Mouse (Mus musculus): ENCODE measurements around the gene Dnajb5. TPM values are rescaled to one million over a fixed set of nuclear protein-coding genes. Genes with fewer than 3 reads are reported as not detected.

Gene Dnajb5
- polyA plus RNA-seq, 1 experiment, result 8.1 TPM

- H3K36me3 ChIP-seq (ENCODE audit: control insufficient read depth, insufficient read depth, low read length), result no peaks in the 10 kb centered on the region
- TF ChIP-seq POLR2A (IDR thresholded peaks at IDR 0.05; ENCODE audit: low read depth, low read length) (no peak), CTCF (conservative IDR thresholded peaks at IDR 0.05; ENCODE audit: insufficient read depth, insufficient read length, low read depth, low read length) (no peak)
- H3K27me3 ChIP-seq (replicated peaks; ENCODE audit: control insufficient read depth, insufficient read depth, low read length), result no peaks in the 10 kb centered on the region
- H3K4me1 ChIP-seq (ENCODE audit: control insufficient read depth, insufficient read depth, low read length), result peaks cover 20% of the 10 kb centered on the region; the same call in 1 of the 2 replicates
- DNase-seq, result no peak
- WGBS, result 96% methylated on average over 3 of the region's 3 CpGs
- no peak overlapping the region for H3K27ac ChIP-seq (ENCODE audit: insufficient read depth, low read depth, low read length)
- H3K4me3 ChIP-seq (ENCODE audit: insufficient read depth, low read depth, low read length), result no peak overlapping the region
Measured at GRCm38 (mm10) chr4:43004951-43005350, 55.3 kb downstream of the Dnajb5 start.

GRCm38 (mm10) chr4:43005765-43006164, 56.2 kb downstream of the Dnajb5 start:
- no peaks in the 10 kb centered on the region for H3K27me3 ChIP-seq (replicated peaks; ENCODE audit: control insufficient read depth, insufficient read depth, low read length)
- no peaks in the 10 kb centered on the region for H3K36me3 ChIP-seq (ENCODE audit: control insufficient read depth, insufficient read depth, low read length)
- TF ChIP-seq POLR2A (IDR thresholded peaks at IDR 0.05; ENCODE audit: low read depth, low read length), result no peak
- TF ChIP-seq CTCF (conservative IDR thresholded peaks at IDR 0.05; ENCODE audit: insufficient read depth, insufficient read length, low read depth, low read length), result peak; percentile 39; the same call in 1 of the 2 replicates
- no peak overlapping the region for H3K4me3 ChIP-seq (ENCODE audit: insufficient read depth, low read depth, low read length)
- WGBS, result 50% methylated on average over 2 of the region's 2 CpGs
- no peak overlapping the region for H3K27ac ChIP-seq (ENCODE audit: insufficient read depth, low read depth, low read length)
- peaks cover 17% of the 10 kb centered on the region; the same call in 1 of the 2 replicates for H3K4me1 ChIP-seq (ENCODE audit: control insufficient read depth, insufficient read depth, low read length)
- peak; percentile 75 for DNase-seq

Other genes starting within 250 kb of the Dnajb5 start
- 0.14 and 0.35 TPM in 2 replicates for gene 4930578G10Rik, start 214.3 kb upstream of the Dnajb5 start, polyA plus RNA-seq (2012; rRNA removed)
- 20.4 and 41.3 TPM in 2 replicates for gene Ccl19, start 193.2 kb upstream of the Dnajb5 start, polyA plus RNA-seq (2012; rRNA removed)
- 19.8 and 66.9 TPM in 2 replicates for gene Ccl21a, start 175.8 kb upstream of the Dnajb5 start, polyA plus RNA-seq (2012; rRNA removed)
- gene Fam205a1, start 95.9 kb upstream of the Dnajb5 start, polyA plus RNA-seq (2012; rRNA removed), result 0.05 TPM in 1 of 2 replicates, not detected in the other
- gene Gm12394, start 93.0 kb upstream of the Dnajb5 start, polyA plus RNA-seq (2012; rRNA removed), result not detected in 2 replicates
- gene Fam205c, start 75.6 kb upstream of the Dnajb5 start, polyA plus RNA-seq (2012; rRNA removed), result not detected in 2 replicates
- gene Phf24, start 33.2 kb upstream of the Dnajb5 start, polyA plus RNA-seq (2012; rRNA removed), result 1.1 TPM in 2 replicates
- gene 1700022I11Rik, start 19.8 kb downstream of the Dnajb5 start, polyA plus RNA-seq (2012; rRNA removed), result not detected in 2 replicates
- 112 and 130 TPM in 2 replicates for gene Vcp, start 50.7 kb downstream of the Dnajb5 start, polyA plus RNA-seq (2012; rRNA removed)
- 6.8 and 7.1 TPM in 2 replicates for gene Fancg, start 60.7 kb downstream of the Dnajb5 start, polyA plus RNA-seq (2012; rRNA removed)
- 24.6 and 28.4 TPM in 2 replicates for gene Pigo, start 76.0 kb downstream of the Dnajb5 start, polyA plus RNA-seq (2012; rRNA removed)
- 103 and 118 TPM in 2 replicates for gene Stoml2, start 81.9 kb downstream of the Dnajb5 start, polyA plus RNA-seq (2012; rRNA removed)
- 14.4 and 15.6 TPM in 2 replicates for gene Fam214b, start 96.4 kb downstream of the Dnajb5 start, polyA plus RNA-seq (2012; rRNA removed)
- gene Unc13b, start 109.1 kb downstream of the Dnajb5 start, polyA plus RNA-seq (2012; rRNA removed), result 5.0 and 5.5 TPM in 2 replicates